Mouse (Mus musculus): ENCODE measurements around the gene Mrpl4. TPM values are rescaled to one million over a fixed set of nuclear protein-coding genes. Genes with fewer than 3 reads are reported as not detected.
"Not testable (repeated sequence)": the region's sequence is repeated elsewhere in the genome, so short reads cannot be mapped to it uniquely, and the experiment has no call there.

Mrpl4 gene
- polyA plus RNA-seq, 1 experiment from 2014 or later, result 181 TPM

DNA sequence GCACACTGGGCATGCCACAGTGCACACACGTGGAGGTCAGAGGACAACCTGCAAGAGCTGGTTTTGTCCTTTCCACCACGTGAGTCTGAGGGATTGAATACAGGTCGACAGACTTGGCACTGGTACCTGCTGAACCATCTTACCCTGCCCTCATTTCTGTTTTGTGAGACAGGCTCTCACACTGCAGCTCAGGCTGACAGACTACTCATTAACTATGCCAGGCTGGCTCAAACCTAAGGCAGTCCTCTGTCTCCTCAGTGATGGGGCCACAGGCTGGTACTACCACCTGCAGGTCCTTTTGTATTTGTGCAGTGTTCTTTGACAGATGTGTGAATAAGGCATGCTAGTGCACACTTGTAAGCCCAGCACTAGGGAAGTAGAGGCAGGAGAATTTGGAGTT, 7.5 kb upstream of the Mrpl4 start:
- no peak overlapping the region for H3K4me3 ChIP-seq (ENCODE audit: low read length)
- H3K36me3 ChIP-seq (ENCODE audit: control insufficient read depth, insufficient read depth, low read length), result no peaks in the 10 kb centered on the region
- ATAC-seq, result no peak
- no peaks in the 10 kb centered on the region for H3K27me3 ChIP-seq (replicated peaks; ENCODE audit: control insufficient read depth, insufficient read depth, low read length)
- H3K4me2 ChIP-seq (ENCODE audit: low read depth, low read length), result no peak overlapping the region
- no peak overlapping the region for H3K9ac ChIP-seq (ENCODE audit: low read depth, low read length)
- peaks cover 14% of the 10 kb centered on the region for H3K4me1 ChIP-seq (ENCODE audit: control insufficient read depth, insufficient read depth, low read length)
- no peaks in the 10 kb centered on the region for H3K9me3 ChIP-seq (ENCODE audit: control insufficient read depth, low read length)
- WGBS, result 77% methylated on average over 3 of the region's 3 CpGs
- no peak overlapping the region for H3K27ac ChIP-seq (ENCODE audit: low read length)

DNA sequence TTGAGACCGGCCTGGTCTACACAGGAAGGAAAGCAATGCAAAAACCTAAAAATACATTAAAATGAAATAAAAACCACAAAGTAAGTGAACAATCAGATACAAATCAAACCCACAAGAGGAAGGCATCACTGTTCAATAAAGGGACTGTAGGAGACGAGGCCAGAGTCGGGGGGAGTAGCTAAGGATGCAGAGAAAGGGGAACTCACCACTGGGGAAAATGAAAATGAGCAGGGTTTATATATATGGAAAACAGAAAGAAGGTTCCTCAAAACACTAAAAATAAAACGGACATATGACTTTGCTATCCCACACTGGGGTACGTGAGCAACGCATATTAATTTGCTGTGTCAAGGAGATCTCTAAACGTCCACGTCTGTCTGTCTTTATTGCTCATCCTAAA, 5.5 kb upstream of the Mrpl4 start:
- H3K4me1 ChIP-seq (ENCODE audit: control insufficient read depth, insufficient read depth, low read length), result peaks cover 14% of the 10 kb centered on the region
- whole genome bisulfite sequencing, result 90% methylated on average over 8 of the region's 8 CpGs
- ATAC-seq, result no peak
- no peaks in the 10 kb centered on the region for H3K27me3 ChIP-seq (replicated peaks; ENCODE audit: control insufficient read depth, insufficient read depth, low read length)
- H3K36me3 ChIP-seq (ENCODE audit: control insufficient read depth, insufficient read depth, low read length), result no peaks in the 10 kb centered on the region
- no peak overlapping the region for H3K9ac ChIP-seq (ENCODE audit: low read depth, low read length)
- no peaks in the 10 kb centered on the region for H3K9me3 ChIP-seq (ENCODE audit: control insufficient read depth, low read length)
- H3K4me3 ChIP-seq (ENCODE audit: low read length), result no peak overlapping the region
- no peak overlapping the region for H3K27ac ChIP-seq (ENCODE audit: low read length)
- no peak overlapping the region for H3K4me2 ChIP-seq (ENCODE audit: low read depth, low read length)

GRCm38 (mm10) chr9:20998337-20998736, 4.2 kb upstream of the Mrpl4 start:
- WGBS, result 67% methylated on average over 1 of the region's 1 CpGs
- not testable (repeated sequence) for H3K4me3 ChIP-seq (ENCODE audit: low read length); H3K9ac ChIP-seq (ENCODE audit: low read depth, low read length); ATAC-seq; H3K36me3 ChIP-seq (ENCODE audit: control insufficient read depth, insufficient read depth, low read length); H3K4me2 ChIP-seq (ENCODE audit: low read depth, low read length); H3K9me3 ChIP-seq (ENCODE audit: control insufficient read depth, low read length); H3K27ac ChIP-seq (ENCODE audit: low read length); H3K4me1 ChIP-seq (ENCODE audit: control insufficient read depth, insufficient read depth, low read length); H3K27me3 ChIP-seq (replicated peaks; ENCODE audit: control insufficient read depth, insufficient read depth, low read length)

DNA sequence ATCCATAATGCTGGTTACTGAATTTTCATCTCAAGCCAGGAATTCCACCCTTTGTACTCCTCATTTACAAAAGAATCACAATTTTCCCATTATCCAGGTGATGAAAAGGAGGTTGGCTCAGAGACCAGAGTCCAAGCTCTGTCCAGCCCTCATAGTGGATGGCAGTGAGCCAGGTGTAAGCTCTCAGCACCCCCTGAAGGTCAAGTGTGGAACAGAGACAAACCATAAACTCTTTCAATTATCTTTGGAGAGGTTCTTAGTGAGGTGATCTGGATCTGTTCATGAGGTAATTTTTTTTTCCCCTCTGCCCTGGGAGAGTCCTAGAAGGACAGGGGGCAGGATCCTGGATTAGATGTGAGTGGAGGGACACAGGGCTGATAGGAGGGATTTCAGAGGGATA, 1.7 kb upstream of the Mrpl4 start:
- H3K27me3 ChIP-seq (replicated peaks; ENCODE audit: control insufficient read depth, insufficient read depth, low read length), result no peaks in the 10 kb centered on the region
- H3K36me3 ChIP-seq (ENCODE audit: control insufficient read depth, insufficient read depth, low read length), result peaks cover 1% of the 10 kb centered on the region; the same call in 1 of the 2 replicates

GRCm38 (mm10) chr9:21001651-21002200, 812 bp upstream of the Mrpl4 start:
- Histone ChIP-seq H3K4me3 (ENCODE audit: low read length) (no peak overlapping the region), H3K27ac (ENCODE audit: low read length) (no peak overlapping the region), H3K9ac (ENCODE audit: low read depth, low read length) (0 out of 2 replicates have a peak overlapping the region, but pooled peaks have one; percentile 20), H3K4me1 (ENCODE audit: control insufficient read depth, insufficient read depth, low read length) (peaks cover 2% of the 10 kb centered on the region; the same call in 1 of the 2 replicates), H3K27me3 (replicated peaks; ENCODE audit: control insufficient read depth, insufficient read depth, low read length) (no peaks in the 10 kb centered on the region), H3K9me3 (ENCODE audit: control insufficient read depth, low read length) (no peaks in the 10 kb centered on the region), H3K4me2 (ENCODE audit: low read depth, low read length) (no peak overlapping the region), H3K36me3 (ENCODE audit: control insufficient read depth, insufficient read depth, low read length) (peaks cover 6% of the 10 kb centered on the region; the same call in 1 of the 2 replicates)
- 48% methylated on average over 6 of the region's 6 CpGs for WGBS
- no peak for ATAC-seq

More for the DNA sequence above, 1.7 kb upstream of the Mrpl4 start:
- no peaks in the 10 kb centered on the region for H3K9me3 ChIP-seq (ENCODE audit: control insufficient read depth, low read length)
- H3K4me2 ChIP-seq (ENCODE audit: low read depth, low read length), result no peak overlapping the region
- H3K4me3 ChIP-seq (ENCODE audit: low read length), result no peak overlapping the region
- peaks cover 2% of the 10 kb centered on the region; the same call in 1 of the 2 replicates for H3K4me1 ChIP-seq (ENCODE audit: control insufficient read depth, insufficient read depth, low read length)
- no peak overlapping the region for H3K9ac ChIP-seq (ENCODE audit: low read depth, low read length)
- ATAC-seq, result no peak
- H3K27ac ChIP-seq (ENCODE audit: low read length), result no peak overlapping the region

DNA sequence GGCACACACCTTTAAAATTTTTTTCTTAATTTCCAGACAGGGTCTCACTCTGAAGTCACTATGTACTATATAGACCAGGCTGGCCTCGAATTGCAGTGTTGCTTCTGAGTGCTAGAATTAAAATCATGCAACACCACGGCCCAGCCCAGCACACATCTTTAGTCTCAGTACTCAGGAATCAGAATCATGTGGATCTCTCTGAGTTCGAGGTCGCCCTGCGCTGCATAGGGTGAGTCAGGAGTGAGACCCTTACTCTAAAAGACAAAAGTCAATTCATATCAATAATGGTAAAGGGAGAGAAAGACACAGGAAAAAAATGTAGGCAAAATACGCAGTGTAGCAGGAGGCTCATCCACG, 290 bp upstream of the Mrpl4 start:
- 8% methylated on average over 7 of the region's 7 CpGs for WGBS
- H3K4me2 ChIP-seq (ENCODE audit: low read depth, low read length), result peak overlapping the region; percentile 86
- peak overlapping the region; percentile 88 for H3K27ac ChIP-seq (ENCODE audit: low read length)
- H3K9ac ChIP-seq (ENCODE audit: low read depth, low read length), result peak overlapping the region; percentile 87
- no peaks in the 10 kb centered on the region for H3K27me3 ChIP-seq (replicated peaks; ENCODE audit: control insufficient read depth, insufficient read depth, low read length)
- peaks cover 8% of the 10 kb centered on the region; the same call in 1 of the 2 replicates for H3K36me3 ChIP-seq (ENCODE audit: control insufficient read depth, insufficient read depth, low read length)
- ATAC-seq, result no peak
- H3K4me1 ChIP-seq (ENCODE audit: control insufficient read depth, insufficient read depth, low read length), result peaks cover 2% of the 10 kb centered on the region; the same call in 1 of the 2 replicates
- no peaks in the 10 kb centered on the region for H3K9me3 ChIP-seq (ENCODE audit: control insufficient read depth, low read length)
- H3K4me3 ChIP-seq (ENCODE audit: low read length), result peak overlapping the region; percentile 80

GRCm38 (mm10) chr9:21007313-21007952, 4.9 kb downstream of the Mrpl4 start:
- H3K27me3 ChIP-seq (replicated peaks; ENCODE audit: control insufficient read depth, insufficient read depth, low read length), result no peaks in the 10 kb centered on the region
- no peak overlapping the region for H3K4me3 ChIP-seq (ENCODE audit: low read length)
- H3K4me1 ChIP-seq (ENCODE audit: control insufficient read depth, insufficient read depth, low read length), result 0 out of 2 replicates have a peak, but pooled peaks cover 3% of the 10 kb centered on the region
- ATAC-seq, result no peak
- H3K9me3 ChIP-seq (ENCODE audit: control insufficient read depth, low read length), result no peaks in the 10 kb centered on the region
- H3K4me2 ChIP-seq (ENCODE audit: low read depth, low read length), result no peak overlapping the region
- WGBS, result 93% methylated on average over 10 of the region's 10 CpGs
- peaks cover 16% of the 10 kb centered on the region for H3K36me3 ChIP-seq (ENCODE audit: control insufficient read depth, insufficient read depth, low read length)
- no peak overlapping the region for H3K9ac ChIP-seq (ENCODE audit: low read depth, low read length)
- no peak overlapping the region for H3K27ac ChIP-seq (ENCODE audit: low read length)

- Histone ChIP-seq H3K27ac (ENCODE audit: low read length) (no peak overlapping the region), H3K4me2 (ENCODE audit: low read depth, low read length) (no peak overlapping the region), H3K9ac (ENCODE audit: low read depth, low read length) (no peak overlapping the region), H3K4me1 (ENCODE audit: control insufficient read depth, insufficient read depth, low read length) (0 out of 2 replicates have a peak, but pooled peaks cover 3% of the 10 kb centered on the region), H3K9me3 (ENCODE audit: control insufficient read depth, low read length) (no peaks in the 10 kb centered on the region), H3K4me3 (ENCODE audit: low read length) (no peak overlapping the region), H3K36me3 (ENCODE audit: control insufficient read depth, insufficient read depth, low read length) (peaks cover 16% of the 10 kb centered on the region), H3K27me3 (replicated peaks; ENCODE audit: control insufficient read depth, insufficient read depth, low read length) (no peaks in the 10 kb centered on the region)
- WGBS, result 77% methylated on average over 7 of the region's 7 CpGs
- ATAC-seq, result no peak
Measured at GRCm38 (mm10) chr9:21008007-21008406, 5.5 kb downstream of the Mrpl4 start.

GRCm38 (mm10) chr9:21010362-21010761, 7.8 kb downstream of the Mrpl4 start:
- Histone ChIP-seq H3K9ac (ENCODE audit: low read depth, low read length) (no peak overlapping the region), H3K27me3 (replicated peaks; ENCODE audit: control insufficient read depth, insufficient read depth, low read length) (peaks cover 7% of the 10 kb centered on the region; the same call in 1 of the 2 replicates), H3K27ac (ENCODE audit: low read length) (no peak overlapping the region), H3K36me3 (ENCODE audit: control insufficient read depth, insufficient read depth, low read length) (peaks cover 16% of the 10 kb centered on the region), H3K4me2 (ENCODE audit: low read depth, low read length) (no peak overlapping the region), H3K9me3 (ENCODE audit: control insufficient read depth, low read length) (no peaks in the 10 kb centered on the region), H3K4me1 (ENCODE audit: control insufficient read depth, insufficient read depth, low read length) (peaks cover 13% of the 10 kb centered on the region), H3K4me3 (ENCODE audit: low read length) (no peak overlapping the region)
- no peak for ATAC-seq
- WGBS, result 52% methylated on average over 2 of the region's 2 CpGs

Data from intestine, embryonic 16.5 days (tissue).